Mouse (Mus musculus): Measurements from ENCODE around the gene Qtrt1. TPM values are rescaled to one million over a fixed set of nuclear protein-coding genes. Genes with fewer than 3 reads are reported as not detected.
A peak's percentile ranks its signal among the peaks of the same experiment; 100 is the strongest.

The Qtrt1 gene
- polyA plus RNA-seq, 1 experiment from 2014 or later, result 31.7 TPM

DNA sequence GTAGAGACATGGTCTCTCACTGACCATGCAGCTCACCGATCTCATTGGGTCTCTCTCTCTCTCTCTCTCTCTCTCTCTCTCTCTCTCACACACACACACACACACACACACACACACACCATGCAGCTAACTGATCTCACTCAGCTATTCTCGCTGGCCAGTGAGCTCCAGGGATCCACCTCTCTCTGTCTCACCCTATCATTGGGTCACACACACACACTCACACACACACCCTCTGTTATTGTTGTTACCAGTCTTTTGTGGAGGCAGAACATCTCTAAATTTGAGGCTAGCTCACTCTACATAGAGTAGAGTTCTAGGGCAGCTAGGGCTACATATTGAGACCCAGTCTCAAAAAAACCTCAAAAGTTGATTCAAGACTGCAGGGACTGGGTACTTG, 14.9 kb downstream of the Qtrt1 start:
- Histone ChIP-seq H3K36me3 (ENCODE audit: control insufficient read depth, insufficient read depth, low read length) (no peaks in the 10 kb centered on the region; the same call in 1 of the 2 replicates), H3K9ac (ENCODE audit: low read depth, low read length) (no peak overlapping the region; the same call in 1 of the 2 replicates), H3K4me2 (peak overlapping the region; percentile 92), H3K27me3 (ENCODE audit: control insufficient read depth, insufficient read depth, low read length) (no peaks in the 10 kb centered on the region), H3K4me3 (ENCODE audit: low read depth, low read length) (peak overlapping the region; percentile 98; the same call in 1 of the 2 replicates), H3K4me1 (ENCODE audit: control insufficient read depth, insufficient read depth, low read length) (peaks cover 15% of the 10 kb centered on the region), H3K9me3 (replicated peaks; ENCODE audit: control insufficient read depth, low read length) (no peaks in the 10 kb centered on the region), H3K27ac (ENCODE audit: low read depth, low read length) (no peak overlapping the region)
- WGBS (ENCODE audit: insufficient replicate concordance), result 54% methylated on average over 2 of the region's 2 CpGs
- no peak for ATAC-seq (replicated peaks; ENCODE audit: insufficient number of reproducible peaks, low FRiP score, low TSS enrichment)

DNA sequence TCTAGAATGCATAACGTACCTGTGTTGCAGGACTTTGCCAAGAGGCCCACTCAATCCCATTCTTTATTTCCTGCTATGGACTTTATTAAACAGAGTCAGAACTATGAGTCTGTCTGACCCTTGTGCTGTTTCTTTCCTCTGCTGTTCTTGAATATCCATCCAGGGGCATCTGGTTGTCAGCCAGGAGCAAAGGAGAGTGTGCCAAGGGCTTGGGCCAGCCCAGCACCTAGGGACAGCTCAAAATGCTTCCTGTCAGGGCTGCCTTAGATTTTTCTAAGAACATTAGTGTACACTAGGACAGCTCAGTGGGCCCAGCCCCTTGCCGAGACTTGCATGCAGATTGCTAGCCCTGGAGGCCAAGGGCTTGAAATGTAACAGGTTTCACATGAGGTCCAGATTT, 16.1 kb downstream of the Qtrt1 start:
- H3K27me3 ChIP-seq (ENCODE audit: control insufficient read depth, insufficient read depth, low read length), result no peaks in the 10 kb centered on the region
- no peak overlapping the region for H3K4me3 ChIP-seq (ENCODE audit: low read depth, low read length)
- WGBS (ENCODE audit: insufficient replicate concordance), result 86% methylated on average over 2 of the region's 2 CpGs
- H3K9me3 ChIP-seq (replicated peaks; ENCODE audit: control insufficient read depth, low read length), result no peaks in the 10 kb centered on the region
- no peaks in the 10 kb centered on the region for H3K36me3 ChIP-seq (ENCODE audit: control insufficient read depth, insufficient read depth, low read length)
- no peak for ATAC-seq (replicated peaks; ENCODE audit: insufficient number of reproducible peaks, low FRiP score, low TSS enrichment)
- H3K27ac ChIP-seq (ENCODE audit: low read depth, low read length), result no peak overlapping the region
- no peak overlapping the region for H3K9ac ChIP-seq (ENCODE audit: low read depth, low read length)
- peaks cover 15% of the 10 kb centered on the region for H3K4me1 ChIP-seq (ENCODE audit: control insufficient read depth, insufficient read depth, low read length)
- no peak overlapping the region for H3K4me2 ChIP-seq

DNA sequence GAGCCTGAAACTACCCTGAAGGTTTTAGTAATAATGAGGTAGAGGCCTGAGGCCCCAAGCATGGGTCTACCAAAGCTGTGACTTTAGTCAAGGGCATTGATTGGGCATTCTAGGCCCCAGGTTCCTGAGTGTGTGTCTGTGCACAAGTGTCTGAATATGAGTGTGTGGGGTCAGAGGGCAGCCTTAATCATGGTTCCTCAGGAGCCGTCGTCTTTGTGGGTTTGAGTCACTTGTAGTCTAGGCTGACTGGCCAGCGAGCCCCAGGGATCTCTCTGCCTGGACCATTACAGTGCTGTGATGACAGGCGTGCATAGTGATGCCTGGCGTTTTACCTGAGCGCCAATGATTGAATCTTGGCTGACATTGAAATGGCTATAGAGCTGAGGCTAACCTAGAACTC, 16.5 kb downstream of the Qtrt1 start:
- no peaks in the 10 kb centered on the region for H3K36me3 ChIP-seq (ENCODE audit: control insufficient read depth, insufficient read depth, low read length)

DNA sequence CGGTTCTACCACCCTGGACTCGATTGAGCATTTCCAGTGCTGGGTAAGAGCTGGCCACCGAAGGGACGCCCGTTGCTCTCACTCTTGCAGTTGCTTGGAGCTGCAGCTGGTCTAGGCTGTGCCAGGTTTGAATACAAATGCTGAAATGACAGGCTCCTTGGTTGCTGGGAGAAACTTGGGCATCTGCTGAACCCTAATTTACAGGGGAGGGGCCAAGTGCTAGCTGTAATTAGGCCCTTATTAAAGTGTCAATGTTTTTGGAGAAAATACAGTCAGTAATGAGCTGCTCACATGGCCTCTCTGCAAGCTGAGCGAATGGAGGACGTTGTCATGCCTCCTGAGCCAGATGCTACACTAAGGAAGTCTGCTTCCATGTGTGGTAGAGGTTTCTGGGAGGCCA, 19.1 kb downstream of the Qtrt1 start:
- Histone ChIP-seq H3K27me3 (ENCODE audit: control insufficient read depth, insufficient read depth, low read length) (no peaks in the 10 kb centered on the region), H3K36me3 (ENCODE audit: control insufficient read depth, insufficient read depth, low read length) (no peaks in the 10 kb centered on the region), H3K4me3 (ENCODE audit: low read depth, low read length) (no peak overlapping the region), H3K27ac (ENCODE audit: low read depth, low read length) (no peak overlapping the region), H3K9me3 (replicated peaks; ENCODE audit: control insufficient read depth, low read length) (no peaks in the 10 kb centered on the region), H3K9ac (ENCODE audit: low read depth, low read length) (no peak overlapping the region), H3K4me2 (no peak overlapping the region), H3K4me1 (ENCODE audit: control insufficient read depth, insufficient read depth, low read length) (peaks cover 21% of the 10 kb centered on the region)
- 92% methylated on average over 7 of the region's 7 CpGs for WGBS (ENCODE audit: insufficient replicate concordance)
- no peak for ATAC-seq (replicated peaks; ENCODE audit: insufficient number of reproducible peaks, low FRiP score, low TSS enrichment)

More for the DNA sequence above, 16.5 kb downstream of the Qtrt1 start:
- H3K9ac ChIP-seq (ENCODE audit: low read depth, low read length), result no peak overlapping the region
- 79% methylated on average over 6 of the region's 6 CpGs for WGBS (ENCODE audit: insufficient replicate concordance)
- H3K4me1 ChIP-seq (ENCODE audit: control insufficient read depth, insufficient read depth, low read length), result peaks cover 16% of the 10 kb centered on the region
- no peak overlapping the region for H3K4me3 ChIP-seq (ENCODE audit: low read depth, low read length)
- H3K9me3 ChIP-seq (replicated peaks; ENCODE audit: control insufficient read depth, low read length), result no peaks in the 10 kb centered on the region
- H3K27me3 ChIP-seq (ENCODE audit: control insufficient read depth, insufficient read depth, low read length), result no peaks in the 10 kb centered on the region
- ATAC-seq (replicated peaks; ENCODE audit: insufficient number of reproducible peaks, low FRiP score, low TSS enrichment), result no peak
- H3K27ac ChIP-seq (ENCODE audit: low read depth, low read length), result no peak overlapping the region
- no peak overlapping the region for H3K4me2 ChIP-seq

DNA sequence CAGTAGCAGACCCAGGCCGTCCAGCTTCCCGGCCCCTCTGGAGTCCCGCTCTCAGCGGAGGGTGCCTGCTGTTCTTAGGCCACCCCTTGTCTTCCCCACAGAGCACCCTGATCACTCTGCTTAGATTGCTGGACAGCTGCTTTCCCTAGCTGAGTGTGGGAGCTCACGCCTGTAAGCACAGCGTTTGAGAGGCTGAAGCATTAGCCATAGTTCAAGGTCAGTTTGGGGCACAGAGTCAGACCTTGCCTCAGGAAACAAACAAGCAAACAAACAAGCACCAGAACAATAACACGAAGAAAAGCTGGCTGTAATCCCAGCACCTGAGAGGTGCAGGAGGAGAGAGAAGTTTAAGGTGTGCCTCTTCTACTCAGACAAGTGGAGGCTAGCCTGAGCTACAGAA, 20.4 kb downstream of the Qtrt1 start:
- Histone ChIP-seq H3K4me3 (ENCODE audit: low read depth, low read length) (no peak overlapping the region), H3K9ac (ENCODE audit: low read depth, low read length) (no peak overlapping the region), H3K4me1 (ENCODE audit: control insufficient read depth, insufficient read depth, low read length) (peaks cover 26% of the 10 kb centered on the region), H3K36me3 (ENCODE audit: control insufficient read depth, insufficient read depth, low read length) (no peaks in the 10 kb centered on the region), H3K27ac (ENCODE audit: low read depth, low read length) (no peak overlapping the region), H3K9me3 (replicated peaks; ENCODE audit: control insufficient read depth, low read length) (no peaks in the 10 kb centered on the region), H3K27me3 (ENCODE audit: control insufficient read depth, insufficient read depth, low read length) (no peaks in the 10 kb centered on the region), H3K4me2 (no peak overlapping the region)
- ATAC-seq (replicated peaks; ENCODE audit: insufficient number of reproducible peaks, low FRiP score, low TSS enrichment), result no peak
- 80% methylated on average over 7 of the region's 7 CpGs for WGBS (ENCODE audit: insufficient replicate concordance)

DNA sequence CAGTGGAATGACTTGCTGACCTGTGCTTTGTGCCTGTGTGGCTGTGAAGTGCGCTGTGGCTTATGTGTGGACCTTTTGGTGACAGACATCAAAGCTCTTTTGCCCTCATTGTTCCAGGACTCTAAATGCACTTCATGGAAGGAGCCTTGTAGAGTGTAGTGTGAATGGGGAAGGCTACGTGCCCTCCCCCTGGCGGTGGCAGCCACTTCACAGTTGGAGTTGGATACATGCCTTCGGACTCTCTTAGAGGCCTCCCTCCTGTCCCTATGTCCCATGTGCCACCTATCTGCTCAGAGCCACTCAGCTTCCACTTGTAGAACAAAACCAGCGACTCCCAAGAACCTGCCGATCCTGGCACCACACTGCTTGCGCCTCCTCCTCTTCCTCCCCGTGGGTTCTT, 22.1 kb downstream of the Qtrt1 start:
- H3K4me3 ChIP-seq (ENCODE audit: low read depth, low read length), result no peak overlapping the region
- no peak overlapping the region for H3K27ac ChIP-seq (ENCODE audit: low read depth, low read length)
- no peak for ATAC-seq (replicated peaks; ENCODE audit: insufficient number of reproducible peaks, low FRiP score, low TSS enrichment)
- WGBS (ENCODE audit: insufficient replicate concordance), result 81% methylated on average over 8 of the region's 8 CpGs
- H3K27me3 ChIP-seq (ENCODE audit: control insufficient read depth, insufficient read depth, low read length), result no peaks in the 10 kb centered on the region
- no peak overlapping the region for H3K9ac ChIP-seq (ENCODE audit: low read depth, low read length)
- H3K4me2 ChIP-seq, result no peak overlapping the region
- H3K9me3 ChIP-seq (replicated peaks; ENCODE audit: control insufficient read depth, low read length), result no peaks in the 10 kb centered on the region
- no peaks in the 10 kb centered on the region for H3K36me3 ChIP-seq (ENCODE audit: control insufficient read depth, insufficient read depth, low read length)
- peaks cover 33% of the 10 kb centered on the region for H3K4me1 ChIP-seq (ENCODE audit: control insufficient read depth, insufficient read depth, low read length)

DNA sequence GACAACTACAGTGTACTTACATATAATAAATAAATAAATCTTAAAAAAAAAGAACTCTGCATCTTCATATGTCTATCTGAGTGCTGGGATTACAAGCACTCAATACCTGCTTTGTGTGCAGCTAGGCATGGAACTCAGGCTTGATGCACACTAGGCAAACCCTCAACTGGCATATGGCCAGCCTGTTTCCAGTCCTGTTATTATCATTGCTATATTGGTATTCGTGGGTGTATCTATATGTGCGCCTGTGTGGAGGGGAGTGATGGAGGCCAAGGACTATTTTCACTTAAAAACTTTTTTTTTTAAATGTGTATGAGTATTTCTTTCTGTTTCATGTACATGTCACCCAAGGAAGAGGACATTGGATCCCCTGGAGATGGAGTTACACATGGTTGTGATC, 22.8 kb downstream of the Qtrt1 start:
- Histone ChIP-seq H3K9me3 (replicated peaks; ENCODE audit: control insufficient read depth, low read length) (no peaks in the 10 kb centered on the region), H3K27me3 (ENCODE audit: control insufficient read depth, insufficient read depth, low read length) (no peaks in the 10 kb centered on the region), H3K4me1 (ENCODE audit: control insufficient read depth, insufficient read depth, low read length) (peaks cover 40% of the 10 kb centered on the region), H3K27ac (ENCODE audit: low read depth, low read length) (no peak overlapping the region), H3K4me2 (no peak overlapping the region), H3K4me3 (ENCODE audit: low read depth, low read length) (no peak overlapping the region), H3K36me3 (ENCODE audit: control insufficient read depth, insufficient read depth, low read length) (no peaks in the 10 kb centered on the region), H3K9ac (ENCODE audit: low read depth, low read length) (no peak overlapping the region)
- no peak for ATAC-seq (replicated peaks; ENCODE audit: insufficient number of reproducible peaks, low FRiP score, low TSS enrichment)
- 90% methylated on average over 2 of the region's 2 CpGs for WGBS (ENCODE audit: insufficient replicate concordance)

DNA sequence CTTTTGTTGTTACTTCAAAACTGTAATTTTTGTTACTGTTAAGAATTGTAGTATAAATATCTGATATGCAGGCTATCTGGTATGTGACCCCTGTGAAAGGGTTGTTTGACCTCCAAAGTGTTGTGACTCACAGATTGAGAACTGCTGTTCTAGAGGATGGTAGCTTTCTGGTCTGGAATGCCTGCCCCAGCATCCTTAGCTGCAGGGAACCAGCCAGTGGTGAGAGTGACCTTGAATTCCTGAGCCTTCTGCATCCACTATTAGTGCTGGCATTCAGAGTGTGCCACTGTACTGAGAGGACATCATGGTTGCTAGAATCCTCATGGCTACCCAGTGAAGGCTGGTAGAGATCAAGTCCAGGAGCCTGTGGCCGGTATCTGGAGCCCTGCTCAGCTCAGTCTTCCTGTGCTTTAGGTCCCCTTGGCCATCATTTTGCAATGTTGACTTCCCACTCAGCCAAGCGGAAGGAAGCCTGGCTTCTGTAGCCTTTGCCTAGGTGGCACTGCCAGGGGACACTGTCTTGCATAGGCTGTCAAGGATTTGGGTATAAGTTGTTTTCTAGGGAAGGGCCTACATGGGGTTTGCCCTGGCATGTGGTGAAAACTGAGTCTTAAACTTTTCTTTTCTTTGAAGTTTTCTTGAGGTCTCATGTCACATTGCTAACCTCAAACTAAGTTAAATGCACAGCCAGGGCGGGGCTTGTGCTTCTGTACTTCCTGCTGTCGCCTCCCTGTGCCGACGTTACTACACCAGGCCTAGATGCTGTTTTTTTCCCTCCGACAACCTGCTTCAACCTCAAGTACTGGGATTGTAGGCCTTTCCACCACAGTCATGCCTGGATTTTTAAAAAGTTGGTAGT, 24.4 kb downstream of the Qtrt1 start:
- Histone ChIP-seq H3K27ac (ENCODE audit: low read depth, low read length) (peak overlapping the region; percentile 75), H3K4me2 (no peak overlapping the region), H3K9ac (ENCODE audit: low read depth, low read length) (0 out of 2 replicates have a peak overlapping the region, but pooled peaks have one; percentile 28), H3K4me3 (ENCODE audit: low read depth, low read length) (no peak overlapping the region), H3K27me3 (ENCODE audit: control insufficient read depth, insufficient read depth, low read length) (no peaks in the 10 kb centered on the region), H3K36me3 (ENCODE audit: control insufficient read depth, insufficient read depth, low read length) (no peaks in the 10 kb centered on the region), H3K4me1 (ENCODE audit: control insufficient read depth, insufficient read depth, low read length) (peaks cover 43% of the 10 kb centered on the region), H3K9me3 (replicated peaks; ENCODE audit: control insufficient read depth, low read length) (no peaks in the 10 kb centered on the region)
- 76% methylated on average over 7 of the region's 7 CpGs for WGBS (ENCODE audit: insufficient replicate concordance)
- no peak for ATAC-seq (replicated peaks; ENCODE audit: insufficient number of reproducible peaks, low FRiP score, low TSS enrichment)

DNA sequence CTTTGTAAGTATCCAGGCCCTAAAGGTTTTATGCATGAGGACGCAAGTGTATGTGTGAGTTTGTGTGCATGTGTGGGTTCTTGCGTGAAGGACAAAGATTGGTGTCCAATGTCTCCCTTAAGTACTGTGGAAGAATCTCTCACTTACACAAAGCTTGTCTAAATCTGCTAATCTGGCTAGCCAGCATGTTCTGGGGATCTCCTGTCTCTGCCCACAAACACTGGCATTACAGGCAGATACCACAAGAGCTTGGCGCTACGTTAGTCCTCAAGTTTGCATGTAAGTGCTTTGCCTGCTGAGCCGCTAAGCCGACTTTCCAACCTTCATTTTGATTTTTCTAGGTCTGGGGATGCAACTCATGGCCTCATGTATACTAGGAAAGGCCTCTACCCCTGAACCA, 25.9 kb downstream of the Qtrt1 start:
- no peaks in the 10 kb centered on the region for H3K9me3 ChIP-seq (replicated peaks; ENCODE audit: control insufficient read depth, low read length)
- ATAC-seq (replicated peaks; ENCODE audit: insufficient number of reproducible peaks, low FRiP score, low TSS enrichment), result no peak
- WGBS (ENCODE audit: insufficient replicate concordance), result 93% methylated on average over 6 of the region's 6 CpGs
- H3K27me3 ChIP-seq (ENCODE audit: control insufficient read depth, insufficient read depth, low read length), result no peaks in the 10 kb centered on the region
- H3K36me3 ChIP-seq (ENCODE audit: control insufficient read depth, insufficient read depth, low read length), result no peaks in the 10 kb centered on the region
- H3K4me2 ChIP-seq, result no peak overlapping the region
- peaks cover 43% of the 10 kb centered on the region for H3K4me1 ChIP-seq (ENCODE audit: control insufficient read depth, insufficient read depth, low read length)
- no peak overlapping the region for H3K9ac ChIP-seq (ENCODE audit: low read depth, low read length)
- H3K4me3 ChIP-seq (ENCODE audit: low read depth, low read length), result no peak overlapping the region
- peak overlapping the region; percentile 35; the same call in 1 of the 2 replicates for H3K27ac ChIP-seq (ENCODE audit: low read depth, low read length)
